Mouse (Mus musculus) small intestine, adult 2 months (tissue): ENCODE measurements around the gene Ndufa8.

ENCODE experiments used
- CTCF ChIP-seq: fragments of 200-500 bp; IDR thresholded peaks from 2 replicates; pipeline ENCODE4 v1.5.1; 2012; ENCODE audit warnings: low read depth, mild to moderate bottlenecking, control low read depth, inconsistent platforms, low read length, moderate library complexity, mixed read lengths; ENCODE audit not compliant: insufficient replicate concordance, insufficient read length; ENCODE audit errors: extremely low read depth
- POLR2A ChIP-seq: fragments of 200-500 bp; IDR thresholded peaks from 2 replicates; pipeline ENCODE4 v1.6.1; 2012; ENCODE audit warnings: low read depth, mild to moderate bottlenecking, control low read depth, inconsistent platforms, low read length, moderate library complexity

- TF ChIP-seq POLR2A (no peak), CTCF (no peak)
These were observed 37.8 kb downstream of the Ndufa8 start for GRCm38 (mm10) chr2:36011331-36011825.
